Mouse (Mus musculus) hindbrain, embryonic 12.5 days (tissue): Measurements from ENCODE around the gene Rab6b. TPM values are rescaled to one million over a fixed set of nuclear protein-coding genes. Genes with fewer than 3 reads are reported as not detected.
"Not testable (repeated sequence)": the region's sequence is repeated elsewhere in the genome, so short reads cannot be mapped to it uniquely, and the experiment has no call there.

Source experiments
- ATAC-seq: fragments of 200-750 bp; cut with Nextera tagmentation; 2 replicates; pipeline ENCODE4 v1.8.0; 2017; ENCODE audit warnings: moderate TSS enrichment; ENCODE audit not compliant: low FRiP score
- H3K27ac ChIP-seq: fragments of 300-500 bp; sonication (generic); 2 replicates; pipeline ENCODE4 v1.5.1; 2016; ENCODE audit warnings: mild to moderate bottlenecking
- H3K27me3 ChIP-seq: fragments of 300-500 bp; sonication (generic); 2 replicates; pipeline ENCODE4 v1.6.1; 2016; ENCODE audit warnings: mild to moderate bottlenecking
- H3K36me3 ChIP-seq: fragments of 300-500 bp; sonication (generic); 2 replicates; pipeline ENCODE4 v1.6.1; 2016; ENCODE audit warnings: mild to moderate bottlenecking
- H3K4me1 ChIP-seq: fragments of 300-500 bp; sonication (generic); 2 replicates; pipeline ENCODE4 v1.6.1; 2016
- H3K4me2 ChIP-seq: fragments of 300-500 bp; sonication (generic); replicated peaks from 2 replicates; pipeline ENCODE4 v1.6.1; 2016; ENCODE audit warnings: mild to moderate bottlenecking
- H3K4me3 ChIP-seq: fragments of 300-500 bp; sonication (generic); 2 replicates; pipeline ENCODE4 v1.5.1; 2016; ENCODE audit warnings: mild to moderate bottlenecking
- H3K9ac ChIP-seq: fragments of 300-500 bp; sonication (generic); 2 replicates; pipeline ENCODE4 v1.6.1; 2016; ENCODE audit warnings: mild to moderate bottlenecking, moderate library complexity
- H3K9me3 ChIP-seq: fragments of 300-500 bp; sonication (generic); replicated peaks from 2 replicates; pipeline ENCODE4 v1.6.1; 2016; ENCODE audit warnings: mild to moderate bottlenecking
- WGBS: fragments of 180-500 bp; shearing (Covaris S2); methylation state at CpG from one replicate; pipeline ENCODE4 v1.1.7; 2016; 5-methylcytosine and 5-hydroxymethylcytosine counted together
- polyA plus RNA-seq: library from polyadenylated mRNA; unstranded; fragments of >200 nt; fragmentation: Nextera tagmentation; extraction: Ambion mirVana; gene quantifications from 2 replicates; pipeline ENCODE4 v1.2.1, GENCODE M21; 2016

Gene Rab6b
- polyA plus RNA-seq, 1 experiment from 2014 or later, result 58.0 TPM

- no peaks in the 10 kb centered on the region; the same call in 1 of the 2 replicates for H3K4me1 ChIP-seq
- no peak overlapping the region for H3K9ac ChIP-seq
- no peak overlapping the region for H3K27ac ChIP-seq
- no peaks in the 10 kb centered on the region for H3K9me3 ChIP-seq
- 76% methylated on average over 8 of the region's 8 CpGs for WGBS
- ATAC-seq, result no peak
- H3K36me3 ChIP-seq, result no peaks in the 10 kb centered on the region
- no peaks in the 10 kb centered on the region for H3K27me3 ChIP-seq
- no peak overlapping the region for H3K4me2 ChIP-seq
- no peak overlapping the region for H3K4me3 ChIP-seq
Observed at GRCm38 (mm10) chr9:103082246-103082975, 29.2 kb upstream of the Rab6b start.

GRCm38 (mm10) chr9:103083405-103083804 is 28.2 kb upstream of the Rab6b start:
- no peaks in the 10 kb centered on the region for H3K9me3 ChIP-seq
- H3K36me3 ChIP-seq, result no peaks in the 10 kb centered on the region
- no peak overlapping the region for H3K27ac ChIP-seq
- no peak overlapping the region for H3K9ac ChIP-seq
- no peak for ATAC-seq
- no peak overlapping the region for H3K4me2 ChIP-seq
- 61% methylated on average over 3 of the region's 3 CpGs for WGBS
- no peaks in the 10 kb centered on the region; the same call in 1 of the 2 replicates for H3K4me1 ChIP-seq
- H3K27me3 ChIP-seq, result no peaks in the 10 kb centered on the region
- H3K4me3 ChIP-seq, result no peak overlapping the region

- H3K36me3 ChIP-seq, result no peaks in the 10 kb centered on the region
- no peak overlapping the region for H3K9ac ChIP-seq
- no peak overlapping the region for H3K4me2 ChIP-seq
- 81% methylated on average over 6 of the region's 6 CpGs for WGBS
- H3K4me3 ChIP-seq, result no peak overlapping the region
- no peaks in the 10 kb centered on the region; the same call in 1 of the 2 replicates for H3K4me1 ChIP-seq
- no peaks in the 10 kb centered on the region for H3K27me3 ChIP-seq
- no peak for ATAC-seq
- H3K27ac ChIP-seq, result no peak overlapping the region
- H3K9me3 ChIP-seq, result no peaks in the 10 kb centered on the region
Observed at GRCm38 (mm10) chr9:103086736-103087135, 24.9 kb upstream of the Rab6b start.

DNA sequence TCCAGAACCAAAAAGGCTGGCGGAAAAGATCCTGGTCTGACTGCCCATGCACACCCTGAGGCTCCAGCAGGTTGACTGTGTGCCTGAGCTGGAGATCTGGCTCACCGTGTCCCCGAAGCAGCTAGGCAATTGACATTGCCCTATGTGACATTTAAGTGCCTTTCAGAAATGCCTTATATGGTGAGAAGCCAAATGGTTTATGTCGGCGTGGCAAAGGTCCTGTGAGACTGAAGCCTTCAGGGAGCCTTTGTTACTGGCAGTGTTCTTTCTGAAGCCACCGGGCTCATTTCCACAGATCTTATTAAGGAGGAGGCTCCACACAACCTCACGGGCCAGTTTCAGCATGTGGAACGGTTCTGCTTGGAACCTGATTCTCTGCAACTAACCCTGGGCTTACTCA is 24.3 kb upstream of the Rab6b start:
- Histone ChIP-seq H3K27me3 (no peaks in the 10 kb centered on the region), H3K36me3 (no peaks in the 10 kb centered on the region), H3K9ac (no peak overlapping the region), H3K4me3 (no peak overlapping the region), H3K4me2 (no peak overlapping the region), H3K9me3 (no peaks in the 10 kb centered on the region), H3K27ac (no peak overlapping the region), H3K4me1 (peaks cover under 1% of the 10 kb centered on the region; the same call in 1 of the 2 replicates)
- 74% methylated on average over 8 of the region's 8 CpGs for WGBS
- no peak for ATAC-seq

- ATAC-seq, result no peak
- Histone ChIP-seq H3K36me3 (no peaks in the 10 kb centered on the region), H3K27me3 (no peaks in the 10 kb centered on the region), H3K27ac (no peak overlapping the region), H3K9ac (no peak overlapping the region), H3K4me2 (no peak overlapping the region), H3K4me1 (peaks cover 5% of the 10 kb centered on the region), H3K9me3 (no peaks in the 10 kb centered on the region), H3K4me3 (no peak overlapping the region)
- 60% methylated on average over 2 of the region's 2 CpGs for WGBS
Observed at GRCm38 (mm10) chr9:103088661-103089060, 22.9 kb upstream of the Rab6b start.

DNA sequence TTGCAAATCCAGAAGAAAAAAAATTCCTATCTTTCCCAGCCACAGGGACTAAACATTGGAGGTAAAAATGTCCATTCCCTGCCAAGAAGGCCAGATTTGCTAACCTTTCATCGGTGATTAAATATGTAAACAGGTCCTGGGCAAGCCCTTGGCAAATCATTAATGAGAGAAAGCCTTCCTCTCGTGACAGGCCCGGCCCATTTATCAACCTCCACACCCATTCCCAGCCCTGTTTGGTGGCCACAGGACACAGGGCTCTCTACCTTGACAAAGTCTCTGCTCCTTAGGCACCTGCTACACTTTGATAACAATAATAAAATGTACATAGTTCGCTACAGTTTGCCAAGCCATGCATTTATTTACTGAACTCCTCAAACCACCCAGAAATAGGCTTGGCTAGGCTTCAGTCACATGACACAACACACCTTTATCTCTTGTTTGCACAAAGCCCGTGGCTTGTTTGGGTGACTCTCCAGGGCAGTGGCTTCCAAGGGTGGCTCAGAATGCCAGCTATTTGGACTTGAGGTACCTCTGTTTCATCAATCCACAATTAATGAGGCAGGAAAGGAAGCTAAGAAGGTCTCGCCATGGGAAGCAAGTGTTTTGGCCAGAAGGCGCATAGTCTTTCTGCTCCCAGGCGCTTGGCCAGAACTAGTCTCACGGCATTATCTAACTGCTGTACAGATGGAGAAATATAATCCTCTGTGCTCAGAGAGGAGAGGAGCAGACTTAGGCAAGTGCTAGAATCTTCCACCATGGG is 21.3 kb upstream of the Rab6b start:
- Histone ChIP-seq H3K27me3 (no peaks in the 10 kb centered on the region), H3K9me3 (no peaks in the 10 kb centered on the region), H3K4me2 (no peak overlapping the region), H3K9ac (no peak overlapping the region), H3K4me1 (peaks cover 5% of the 10 kb centered on the region), H3K4me3 (no peak overlapping the region), H3K27ac (no peak overlapping the region), H3K36me3 (no peaks in the 10 kb centered on the region)
- ATAC-seq, result no peak
- WGBS, result 82% methylated on average over 9 of the region's 9 CpGs

GRCm38 (mm10) chr9:103091039-103091883 is 20.3 kb upstream of the Rab6b start:
- H3K9me3 ChIP-seq, result no peaks in the 10 kb centered on the region
- H3K36me3 ChIP-seq, result no peaks in the 10 kb centered on the region
- H3K27ac ChIP-seq, result no peak overlapping the region
- peaks cover 5% of the 10 kb centered on the region for H3K4me1 ChIP-seq
- H3K27me3 ChIP-seq, result no peaks in the 10 kb centered on the region; the same call in 1 of the 2 replicates
- H3K9ac ChIP-seq, result no peak overlapping the region
- no peak for ATAC-seq
- 84% methylated on average over 16 of the region's 16 CpGs for WGBS
- H3K4me3 ChIP-seq, result no peak overlapping the region
- H3K4me2 ChIP-seq, result no peak overlapping the region

- H3K4me3 ChIP-seq, result peak overlapping the region; percentile 41
- H3K9me3 ChIP-seq, result no peaks in the 10 kb centered on the region
- H3K27ac ChIP-seq, result no peak overlapping the region
- H3K4me1 ChIP-seq, result peaks cover 5% of the 10 kb centered on the region
- H3K4me2 ChIP-seq, result peak overlapping the region; percentile 83
- peak overlapping the region; percentile 55; the same call in 1 of the 2 replicates for H3K9ac ChIP-seq
- no peaks in the 10 kb centered on the region for H3K36me3 ChIP-seq
- ATAC-seq, result peak; percentile 86
- no peaks in the 10 kb centered on the region; the same call in 1 of the 2 replicates for H3K27me3 ChIP-seq
- under 1% methylated on average over 19 of the region's 19 CpGs for WGBS
Observed at GRCm38 (mm10) chr9:103092248-103092647, 19.3 kb upstream of the Rab6b start.

DNA sequence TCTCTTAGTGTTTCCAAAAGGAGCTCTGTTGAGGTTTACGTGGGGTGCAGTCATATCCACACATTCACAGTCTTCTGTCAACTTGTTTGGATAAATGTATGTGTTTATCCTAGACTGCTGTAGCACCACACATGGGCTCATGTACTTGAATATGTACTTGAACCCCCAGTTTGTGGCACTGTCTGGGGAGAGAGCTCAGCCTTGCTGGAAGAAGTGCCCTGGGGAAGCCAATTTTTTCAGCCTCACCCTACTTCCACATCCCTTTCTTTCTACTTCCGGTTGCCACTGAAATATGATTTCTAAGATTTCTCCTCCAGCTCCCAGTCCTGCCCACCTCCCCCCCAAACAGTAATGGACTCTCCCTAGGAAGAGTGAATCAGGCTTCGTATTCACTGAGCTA is 17.9 kb upstream of the Rab6b start:
- Histone ChIP-seq H3K27ac (no peak overlapping the region), H3K4me2 (no peak overlapping the region), H3K4me1 (peaks cover 5% of the 10 kb centered on the region), H3K9ac (no peak overlapping the region), H3K27me3 (no peaks in the 10 kb centered on the region; the same call in 1 of the 2 replicates), H3K36me3 (no peaks in the 10 kb centered on the region), H3K4me3 (no peak overlapping the region), H3K9me3 (no peaks in the 10 kb centered on the region)
- 90% methylated on average over 3 of the region's 3 CpGs for WGBS
- ATAC-seq, result no peak

- H3K27ac ChIP-seq, H3K9me3 ChIP-seq, H3K36me3 ChIP-seq, H3K9ac ChIP-seq: not testable (repeated sequence)
- H3K4me1 ChIP-seq, result peaks cover 34% of the 10 kb centered on the region
- H3K27me3 ChIP-seq, result peaks cover 17% of the 10 kb centered on the region
- H3K4me3 ChIP-seq, result peak overlapping the region; percentile 30
- peak overlapping the region; percentile 44 for H3K4me2 ChIP-seq
- peak; percentile 49 for ATAC-seq
- 16% methylated on average over 8 of the region's 14 CpGs for WGBS
Observed at GRCm38 (mm10) chr9:103108341-103108798, 3.2 kb upstream of the Rab6b start.

GRCm38 (mm10) chr9:103108943-103109670 is 2.5 kb upstream of the Rab6b start:
- no peak for ATAC-seq
- Histone ChIP-seq H3K4me2 (peak overlapping the region; percentile 65), H3K27ac (peak overlapping the region; percentile 57; the same call in 1 of the 2 replicates), H3K27me3 (peaks cover 20% of the 10 kb centered on the region), H3K9me3 (no peaks in the 10 kb centered on the region), H3K36me3 (no peaks in the 10 kb centered on the region), H3K9ac (peak overlapping the region; percentile 64), H3K4me3 (peak overlapping the region; percentile 42), H3K4me1 (peaks cover 41% of the 10 kb centered on the region)
- WGBS, result 40% methylated on average over 18 of the region's 18 CpGs
